Mouse (Mus musculus) cerebellum, adult 2 months (tissue): ENCODE measurements around the gene Fam126b. TPM values are rescaled to one million over a fixed set of nuclear protein-coding genes. Genes with fewer than 3 reads are reported as not detected.
"Not testable (repeated sequence)": the region's sequence is repeated elsewhere in the genome, so short reads cannot be mapped to it uniquely, and the experiment has no call there.

Source experiments
- DNase-seq, 2 experiments: peaks; one replicate each; pipeline ENCODE4 v3.0.0; 2021
- H3K27ac ChIP-seq: fragments of 200-500 bp; 2 replicates; pipeline ENCODE4 v1.5.1; 2012; ENCODE audit warnings: low read length, control low read depth, inconsistent platforms; ENCODE audit not compliant: insufficient read depth
- H3K27me3 ChIP-seq: fragments of 200-500 bp; 2 replicates; pipeline ENCODE4 v1.6.1; 2012; ENCODE audit warnings: inconsistent platforms, mild to moderate bottlenecking, low read length, moderate library complexity; ENCODE audit not compliant: control insufficient read depth, insufficient read depth
- H3K4me1 ChIP-seq: fragments of 200-500 bp; 2 replicates; pipeline ENCODE4 v1.6.1; 2011; ENCODE audit warnings: low read length; ENCODE audit not compliant: control insufficient read depth, insufficient read depth
- H3K4me3 ChIP-seq: fragments of 200-500 bp; replicated peaks from 2 replicates; pipeline ENCODE3; 2011; ENCODE audit warnings: mild to moderate bottlenecking, low read depth, low read length, control low read depth; ENCODE audit not compliant: insufficient read depth
- CTCF ChIP-seq: fragments of 200-500 bp; IDR thresholded peaks from 2 replicates; pipeline ENCODE4 v1.5.1; 2011; ENCODE audit warnings: low read depth, mild to moderate bottlenecking, control low read depth, low read length, moderate library complexity, borderline replicate concordance; ENCODE audit not compliant: insufficient read depth
- POLR2A ChIP-seq: fragments of 200-500 bp; IDR thresholded peaks from 2 replicates; pipeline ENCODE4 v1.6.1; 2011; ENCODE audit warnings: low read length, control low read depth, borderline replicate concordance; ENCODE audit not compliant: insufficient read depth
- WGBS: fragments of 180-500 bp; shearing (Covaris S2); methylation state at CpG from one replicate; pipeline ENCODE4 v1.1.7; 2018; 5-methylcytosine and 5-hydroxymethylcytosine counted together
- polyA plus RNA-seq: library from polyadenylated mRNA; depleted of rRNA; stranded (reverse); fragments of >200 nt; gene quantifications from 2 replicates; pipeline ENCODE4 v1.2.3, GENCODE M21; 2012; rRNA removed

Fam126b gene
- 21.8 and 26.3 TPM in 2 replicates for polyA plus RNA-seq

DNA sequence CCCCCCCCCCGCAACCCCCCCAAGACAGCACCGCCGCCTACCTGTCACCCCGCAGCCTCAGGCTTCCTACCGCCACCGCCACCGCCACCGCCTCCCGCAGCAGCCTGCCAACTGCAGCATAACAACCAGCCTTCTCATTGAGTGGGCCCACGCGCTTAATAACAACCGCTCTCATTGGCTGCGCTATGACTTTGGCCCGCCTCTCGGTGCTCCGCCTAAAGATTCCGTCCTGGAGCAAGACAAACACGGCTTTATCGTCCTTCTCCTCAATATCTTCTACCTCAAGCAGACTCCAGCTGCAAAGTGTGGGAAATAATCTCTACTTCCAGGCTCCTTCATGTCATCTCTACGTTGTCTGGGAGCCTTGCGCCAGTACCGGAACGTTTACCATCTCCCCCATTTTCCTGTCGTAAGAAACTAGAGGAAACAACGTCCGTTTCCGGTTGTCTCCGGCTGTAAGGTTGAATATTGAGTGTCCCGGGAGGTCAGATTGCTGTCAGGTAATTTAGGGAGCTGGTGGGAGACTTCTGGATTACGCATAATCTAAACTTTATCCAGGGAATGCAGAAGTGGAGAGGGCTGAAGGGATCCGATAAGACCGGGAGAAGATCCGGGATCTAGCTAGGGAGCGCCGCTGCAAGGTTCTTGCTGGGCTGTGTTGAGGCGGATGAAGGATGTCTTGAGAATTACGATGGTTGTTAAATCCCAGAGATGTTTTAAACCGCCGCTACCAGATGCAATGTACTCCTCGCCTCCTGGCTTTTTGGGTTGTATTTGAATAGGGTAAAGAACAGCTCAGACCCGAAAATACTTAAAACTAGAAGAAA is at the start of gene Fam126b, which contains the start of gene Ndufb3:
Gene Fam126b, minus strand, starts transcription at position 153 of the 827 bp plus-strand sequence.
Gene Ndufb3, plus strand, starts transcription at position 214 of the 827 bp plus-strand sequence.
- DNase-seq, result peak; percentile 94
- Histone ChIP-seq H3K4me1 (no peaks in the 10 kb centered on the region), H3K27me3 (no peaks in the 10 kb centered on the region), H3K4me3 (peak within 1 kb of the TSS; percentile 89), H3K27ac (peak within 1 kb of the TSS; percentile 87)
- under 1% methylated on average over 41 of the region's 41 CpGs for WGBS
- TF ChIP-seq CTCF, result no peak
- peak; percentile 65 for TF ChIP-seq POLR2A

DNA sequence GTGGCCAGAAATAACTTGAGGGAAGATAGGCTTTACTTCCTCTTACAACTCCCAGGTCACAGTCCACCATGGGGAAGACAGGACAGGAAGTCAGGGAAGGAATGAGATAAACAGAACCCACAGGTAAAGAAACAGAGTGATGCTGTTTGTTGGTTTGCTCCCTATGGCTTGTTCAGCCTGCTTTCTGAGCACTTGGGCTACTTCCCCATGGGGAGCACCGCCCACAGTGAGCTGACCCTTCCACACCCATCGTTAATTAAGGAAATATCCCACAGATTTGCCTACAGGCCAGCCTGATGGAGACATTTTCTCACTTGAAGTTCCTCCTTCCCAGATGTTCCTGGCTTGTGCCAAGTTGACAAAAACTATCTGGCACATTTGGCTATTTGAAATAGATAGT is 42.7 kb upstream of the Fam126b start:
- H3K4me1 ChIP-seq, DNase-seq, H3K27ac ChIP-seq, H3K4me3 ChIP-seq, H3K27me3 ChIP-seq: not testable (repeated sequence)
- WGBS, result 83% methylated on average over 2 of the region's 2 CpGs

DNA sequence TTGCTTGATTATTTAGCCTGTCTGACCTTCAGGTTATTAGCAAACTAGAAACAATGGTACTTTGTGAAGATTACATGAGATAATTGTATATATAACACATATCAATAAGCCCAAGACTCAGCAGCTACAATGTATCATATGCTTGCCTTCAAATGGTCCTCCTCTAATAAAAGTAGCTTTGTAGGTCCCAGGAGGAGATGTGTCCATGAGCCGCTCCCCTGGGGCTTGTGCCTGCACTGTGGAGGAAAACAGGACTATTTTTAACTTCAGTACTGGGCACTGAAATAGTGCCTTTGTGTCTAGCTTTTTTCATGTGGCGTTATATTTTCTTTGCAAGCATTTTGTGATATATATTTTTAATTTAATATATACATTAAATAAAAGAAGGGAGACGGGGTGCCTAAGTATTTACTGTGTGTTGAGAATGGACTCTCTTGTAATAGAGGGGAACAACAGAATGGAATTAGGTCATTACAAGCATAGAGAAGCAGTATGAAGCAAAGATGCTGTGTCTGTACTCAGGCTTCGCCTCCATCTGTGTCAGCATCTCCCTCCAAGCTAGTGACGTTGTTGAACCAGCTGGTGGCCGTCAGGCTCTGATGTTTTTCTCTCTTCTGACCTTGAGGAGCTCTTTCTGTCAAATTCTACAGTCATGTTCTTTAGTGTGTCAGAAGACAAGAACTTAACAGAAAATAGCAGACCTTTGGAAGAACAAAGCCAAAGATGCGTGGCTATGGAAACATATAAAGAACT is 36.0 kb upstream of the Fam126b start:
- H3K4me1 ChIP-seq, result peaks cover 3% of the 10 kb centered on the region; the same call in 1 of the 2 replicates
- peak overlapping the region; percentile 43; the same call in 1 of the 2 replicates for H3K27ac ChIP-seq
- WGBS, result 20% methylated on average over 7 of the region's 7 CpGs
- TF ChIP-seq POLR2A, result peak; percentile 38; the same call in 1 of the 2 replicates
- no peak for TF ChIP-seq CTCF
- no peaks in the 10 kb centered on the region for H3K27me3 ChIP-seq
- DNase-seq, result peak; percentile 66 to 84
- H3K4me3 ChIP-seq, result no peak overlapping the region

DNA sequence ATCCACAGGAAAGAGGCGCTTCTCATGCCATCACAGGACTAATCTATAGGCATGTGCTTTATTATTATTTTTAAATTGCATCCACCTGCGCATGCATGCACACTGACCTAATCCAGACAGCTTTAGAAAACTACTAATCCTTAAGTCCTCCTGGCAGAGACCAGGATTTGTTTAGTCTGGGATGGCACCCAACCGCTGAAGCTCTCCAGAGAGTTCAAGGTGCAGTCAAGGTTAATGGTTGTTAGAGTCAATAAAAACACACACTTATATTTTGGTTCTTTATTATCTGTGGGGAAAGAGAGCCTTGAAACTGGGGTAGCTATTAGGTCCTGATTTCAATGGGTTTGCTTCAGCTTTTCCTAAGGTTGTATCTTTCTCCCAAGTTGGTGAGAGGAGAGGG is 35.1 kb upstream of the Fam126b start:
- 86% methylated on average over 3 of the region's 3 CpGs for WGBS
- no peak for TF ChIP-seq POLR2A
- TF ChIP-seq CTCF, result no peak
- no peak for DNase-seq
- Histone ChIP-seq H3K27me3 (no peaks in the 10 kb centered on the region), H3K4me1 (peaks cover 3% of the 10 kb centered on the region; the same call in 1 of the 2 replicates), H3K27ac (peak overlapping the region; percentile 62; the same call in 1 of the 2 replicates), H3K4me3 (no peak overlapping the region)

DNA sequence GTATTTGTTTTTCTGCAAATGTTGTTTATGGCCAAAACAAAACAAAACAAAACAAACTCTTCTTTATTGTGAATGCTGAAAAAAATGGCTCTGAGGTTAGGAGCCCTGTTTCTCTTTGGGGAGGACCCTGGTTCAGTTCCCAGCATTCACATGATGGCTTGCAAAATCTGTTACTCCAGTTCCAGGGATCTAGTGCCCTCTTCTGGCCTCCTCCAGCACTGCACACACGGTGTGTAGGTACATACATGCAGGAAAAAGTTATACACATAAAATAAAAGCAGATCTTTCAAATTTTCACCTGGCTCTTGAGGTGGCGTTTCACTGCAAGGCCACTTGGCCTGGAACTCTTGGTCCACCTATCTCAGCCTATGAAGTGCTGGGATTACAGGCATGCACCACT is 32.6 kb upstream of the Fam126b start:
- no peak for DNase-seq
- Histone ChIP-seq H3K4me3 (no peak overlapping the region), H3K27ac (no peak overlapping the region), H3K4me1 (peaks cover 3% of the 10 kb centered on the region; the same call in 1 of the 2 replicates), H3K27me3 (no peaks in the 10 kb centered on the region)
- 88% methylated on average over 2 of the region's 2 CpGs for WGBS
- TF ChIP-seq CTCF (no peak), POLR2A (no peak)

DNA sequence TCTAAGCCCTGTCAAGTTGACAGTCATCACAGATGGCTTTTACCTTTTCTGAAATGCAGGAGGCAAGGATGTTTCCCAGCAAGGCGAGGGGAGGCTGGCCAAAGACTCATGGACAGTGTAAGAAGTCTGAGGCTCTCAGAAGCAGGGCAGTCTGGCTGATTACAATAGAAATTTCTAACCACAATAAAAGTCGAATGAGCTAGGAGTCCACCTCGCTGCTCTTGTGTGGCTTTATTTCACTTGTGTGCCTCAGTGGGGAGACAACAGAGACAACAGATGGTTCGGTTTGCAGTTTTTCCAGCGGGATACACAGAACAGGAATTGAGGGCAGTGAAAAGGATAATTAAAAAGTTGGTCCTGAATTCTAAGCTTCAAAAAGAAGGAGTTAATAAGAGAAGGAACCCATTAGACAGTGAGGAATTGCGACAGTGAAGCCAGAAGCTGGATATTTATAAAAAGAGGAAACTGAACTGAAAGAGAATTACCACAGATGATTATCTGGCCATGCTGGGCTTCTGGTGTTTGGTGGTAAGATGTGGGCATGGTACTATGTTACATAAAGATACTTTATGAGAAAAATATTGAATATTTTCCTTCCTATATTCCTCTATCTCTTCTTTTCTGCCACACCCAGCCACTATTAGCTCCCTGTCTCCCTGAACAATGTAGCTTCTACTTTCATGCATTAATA is 32.0 kb upstream of the Fam126b start:
- WGBS, result 36% methylated on average over 6 of the region's 6 CpGs
- DNase-seq, result peak; percentile 42 to 55
- TF ChIP-seq CTCF (no peak), POLR2A (no peak)
- no peak overlapping the region for H3K4me3 ChIP-seq
- peak overlapping the region; percentile 46; the same call in 1 of the 2 replicates for H3K27ac ChIP-seq
- H3K27me3 ChIP-seq, result no peaks in the 10 kb centered on the region
- H3K4me1 ChIP-seq, result peaks cover 3% of the 10 kb centered on the region; the same call in 1 of the 2 replicates

DNA sequence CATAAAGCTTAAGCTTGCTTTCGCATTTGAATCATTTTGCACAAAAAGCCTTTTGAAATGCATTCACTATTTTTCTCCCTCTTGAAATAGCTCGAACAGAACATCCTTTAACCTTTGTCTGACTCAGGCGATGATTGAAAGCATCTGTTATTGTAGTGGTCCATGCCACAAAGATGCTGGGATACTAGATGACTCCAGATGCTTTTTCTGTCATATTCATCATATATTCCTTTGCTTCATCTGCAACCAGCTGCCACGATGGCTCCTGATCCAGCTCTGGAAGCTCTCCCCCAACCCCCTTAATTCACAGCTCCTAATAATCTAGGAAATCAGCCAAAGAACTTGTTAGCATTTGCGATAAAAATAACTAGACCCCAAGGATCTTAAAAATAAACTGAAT is 31.0 kb upstream of the Fam126b start:
- 50% methylated on average over 5 of the region's 5 CpGs for WGBS
- no peak for TF ChIP-seq CTCF
- TF ChIP-seq POLR2A, result no peak
- Histone ChIP-seq H3K4me1 (peaks cover 3% of the 10 kb centered on the region; the same call in 1 of the 2 replicates), H3K4me3 (no peak overlapping the region), H3K27me3 (no peaks in the 10 kb centered on the region), H3K27ac (no peak overlapping the region)
- no peak for DNase-seq
